Mouse (Mus musculus) neutrophil, adult 5-6 weeks (primary cell): ENCODE data around the gene Ybx2. TPM values are rescaled to one million over a fixed set of nuclear protein-coding genes. Genes with fewer than 3 reads are reported as not detected.

Experiments used
- ATAC-seq: fragments of 151-379, 151-347 bp; 2 replicates; pipeline ENCODE4 v1.8.0; 2017; ENCODE audit warnings: mild to moderate bottlenecking, moderate TSS enrichment; ENCODE audit not compliant: insufficient number of reproducible peaks, poor library complexity, low FRiP score, severe bottlenecking; ENCODE audit errors: extremely low read depth
- total RNA-seq: library from RNA; stranded (forward); fragments of 200-1000 nt; gene quantifications from 2 replicates; pipeline ENCODE4 v1.2.3, GENCODE M21; 2017

Ybx2 gene
- not detected in 2 replicates for total RNA-seq

DNA sequence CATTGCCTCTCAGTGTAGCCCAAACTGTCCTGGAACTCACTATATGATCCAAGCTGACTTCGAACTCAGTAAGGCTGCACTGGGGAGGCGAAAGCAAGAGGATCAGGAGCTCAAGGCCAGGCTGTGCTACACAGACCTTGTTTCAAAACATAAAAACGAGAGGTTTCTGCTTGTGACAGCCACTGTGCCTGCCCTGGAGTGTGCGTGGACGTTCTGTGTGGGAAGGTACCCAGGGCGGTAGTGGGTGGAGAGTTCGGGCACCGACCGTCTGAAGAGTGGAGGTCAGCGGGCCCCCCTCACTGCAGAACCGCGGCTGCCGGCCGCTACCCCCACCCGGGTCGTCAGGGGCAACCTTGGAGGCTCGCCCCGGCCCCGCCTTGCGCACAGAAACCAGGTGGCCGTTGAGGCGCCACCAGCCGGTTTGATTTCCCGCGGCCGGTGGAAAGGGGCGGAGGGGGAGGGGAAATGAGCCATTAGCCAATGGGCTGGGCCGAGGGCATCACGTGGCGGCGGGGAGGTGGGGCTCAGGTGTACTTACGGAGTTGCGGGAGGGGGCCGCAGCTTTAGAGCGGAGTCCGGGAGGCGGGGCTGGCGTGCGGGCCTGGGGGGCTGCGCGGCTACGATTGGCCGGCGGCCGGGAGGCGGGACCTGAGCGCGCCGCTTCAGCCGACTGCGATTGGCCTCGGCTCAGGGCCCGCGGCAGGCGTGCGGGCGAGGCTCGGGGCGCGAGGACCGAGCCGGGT is at the start of gene Ybx2:
Gene Ybx2, plus strand, starts transcription at position 660 of the 743 bp plus-strand sequence.
- peak; percentile 53; the same call in 1 of the 2 replicates for ATAC-seq

DNA sequence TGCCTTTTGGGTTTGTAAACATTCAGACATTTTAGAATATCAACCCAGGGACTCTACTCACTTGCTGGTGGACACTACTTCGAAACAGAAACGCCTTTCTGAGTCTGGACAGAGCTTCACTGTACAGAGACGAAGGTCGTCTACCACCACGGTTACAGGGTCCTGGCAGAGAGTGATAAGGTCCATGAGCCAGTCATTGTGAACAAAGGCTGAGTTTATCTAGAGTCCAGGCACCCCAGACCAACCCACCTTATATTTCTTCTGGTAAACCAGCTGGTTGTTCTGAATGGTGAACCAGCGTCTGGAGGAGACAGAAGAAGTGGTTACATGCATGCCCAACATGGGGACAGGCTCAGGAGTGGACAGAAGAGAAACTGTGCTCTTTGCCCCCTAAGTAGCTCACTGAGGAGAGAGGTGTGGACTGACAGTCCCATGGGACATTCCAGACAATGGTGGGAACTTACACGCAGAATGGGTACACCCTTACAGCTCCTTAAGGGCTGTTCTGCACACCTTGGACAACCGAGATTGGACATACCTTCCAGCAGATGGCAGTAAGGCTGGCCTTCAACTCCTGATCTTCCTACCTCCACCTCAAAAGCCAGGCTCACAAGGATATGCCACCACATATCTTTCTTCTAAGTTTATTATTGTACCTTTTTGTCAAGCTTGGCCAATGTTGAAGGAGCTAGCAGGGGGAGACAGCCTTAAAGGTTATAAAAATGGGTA is 48.5 kb upstream of the Ybx2 start:
- no peak for ATAC-seq

- no peak for ATAC-seq
These were observed 44.1 kb upstream of the Ybx2 start for GRCm38 (mm10) chr11:69891482-69891881.

DNA sequence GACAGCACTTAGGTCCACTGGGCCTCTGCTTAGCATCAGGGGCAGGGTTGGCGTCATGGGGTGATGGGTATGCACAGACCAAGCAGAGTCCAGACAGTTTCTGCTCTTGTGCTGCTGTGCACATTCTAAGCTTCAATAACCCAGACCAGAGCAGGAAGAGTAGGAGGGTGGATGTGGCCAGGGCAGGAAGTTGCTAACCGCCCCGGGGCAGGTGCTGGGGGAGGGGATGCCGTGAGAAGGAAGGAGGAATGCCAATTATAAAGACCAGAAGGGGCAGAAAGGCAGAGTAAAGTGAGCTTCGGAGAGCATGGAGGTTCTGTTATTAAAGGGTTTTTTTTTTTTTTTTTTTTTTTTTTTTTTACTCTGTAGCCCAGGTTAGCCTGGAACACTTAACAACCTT is 40.9 kb upstream of the Ybx2 start:
- peak; percentile 87 for ATAC-seq

- peak; percentile 51 for ATAC-seq
These were observed 40.3 kb upstream of the Ybx2 start, which contains the start of gene Acap1 for GRCm38 (mm10) chr11:69895291-69895690. TSS of gene Acap1 (minus strand) at chr11:69895539.

DNA sequence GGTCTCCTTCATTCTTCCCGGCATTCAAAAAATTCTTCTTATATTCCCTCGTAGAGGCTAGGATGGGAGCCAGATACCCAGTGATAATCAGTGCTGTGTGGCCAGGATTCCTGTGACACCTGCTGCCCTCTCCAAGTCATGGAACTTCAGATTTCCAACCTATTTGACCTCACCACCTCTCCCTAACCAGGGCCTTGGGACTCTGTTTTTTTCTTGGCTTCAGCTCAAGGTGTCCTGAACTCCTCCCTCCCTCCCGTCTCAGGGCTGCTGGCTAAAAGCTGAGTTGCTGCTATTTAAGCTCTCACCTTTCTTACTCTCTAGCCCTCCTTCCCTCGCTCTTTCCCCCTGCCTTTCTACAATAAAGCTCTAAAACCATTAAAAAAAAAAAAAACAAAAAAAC is 35.7 kb upstream of the Ybx2 start:
- ATAC-seq: no peak

DNA sequence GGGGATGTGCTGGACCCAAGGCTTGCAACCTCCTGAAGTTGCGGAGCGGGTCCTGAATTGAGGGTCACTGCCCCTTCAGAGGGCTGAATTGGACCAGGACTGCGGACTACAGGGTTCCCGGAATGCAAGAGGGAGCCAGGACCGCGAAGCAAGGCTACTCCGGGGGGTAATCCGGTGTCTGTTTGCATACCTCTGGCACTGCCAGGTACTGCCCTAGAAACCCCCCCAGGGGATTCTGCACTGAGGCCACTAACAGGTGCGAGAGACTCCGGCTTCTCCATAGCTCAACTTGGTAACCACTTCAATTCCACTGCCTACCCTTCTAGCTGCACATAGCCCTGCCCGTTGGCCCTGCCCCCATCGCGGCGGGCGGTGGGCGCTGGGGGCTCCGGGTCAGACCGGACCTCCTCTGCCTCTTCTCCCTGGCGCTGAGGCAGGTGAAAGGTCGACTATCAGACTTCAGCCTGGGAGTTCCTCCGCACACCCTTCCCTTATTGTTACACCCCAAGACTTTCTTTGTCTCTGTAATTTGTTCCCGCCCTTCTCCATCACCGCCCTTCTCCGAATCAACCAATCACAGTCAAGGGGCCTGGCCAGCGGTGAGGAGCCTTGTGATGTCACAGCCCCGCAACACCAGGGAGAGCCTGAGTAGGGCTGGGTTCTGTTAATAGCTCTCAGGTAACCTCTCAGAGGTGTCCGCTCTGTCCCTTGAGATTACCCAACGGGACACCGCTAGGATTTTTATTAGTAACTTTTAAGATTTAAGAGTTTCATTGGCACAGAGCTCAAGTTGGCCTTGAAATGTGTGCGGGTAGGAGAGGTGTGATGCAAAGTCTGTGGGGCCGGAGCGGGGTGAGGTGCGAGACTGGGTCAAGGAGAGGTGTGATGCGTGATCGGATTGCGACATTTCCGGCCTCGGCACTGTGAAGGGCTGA is 34.9 kb upstream of the Ybx2 start, which contains the start of the genes 2810408A11Rik and Neurl4:
Gene 2810408A11Rik, minus strand, starts transcription at position 517 of the 935 bp plus-strand sequence.
Gene Neurl4, plus strand, starts transcription at position 602 of the 935 bp plus-strand sequence.
- peak; percentile 86 for ATAC-seq

GRCm38 (mm10) chr11:69901406-69901846 is 34.2 kb upstream of the Ybx2 start:
- peak; percentile 75 for ATAC-seq

- no peak for ATAC-seq
These were observed 33.6 kb upstream of the Ybx2 start for GRCm38 (mm10) chr11:69901993-69902392.

- no peak for ATAC-seq
These were observed 32.6 kb upstream of the Ybx2 start for GRCm38 (mm10) chr11:69902972-69903371.

GRCm38 (mm10) chr11:69904311-69904710 is 31.3 kb upstream of the Ybx2 start:
- ATAC-seq: no peak

DNA sequence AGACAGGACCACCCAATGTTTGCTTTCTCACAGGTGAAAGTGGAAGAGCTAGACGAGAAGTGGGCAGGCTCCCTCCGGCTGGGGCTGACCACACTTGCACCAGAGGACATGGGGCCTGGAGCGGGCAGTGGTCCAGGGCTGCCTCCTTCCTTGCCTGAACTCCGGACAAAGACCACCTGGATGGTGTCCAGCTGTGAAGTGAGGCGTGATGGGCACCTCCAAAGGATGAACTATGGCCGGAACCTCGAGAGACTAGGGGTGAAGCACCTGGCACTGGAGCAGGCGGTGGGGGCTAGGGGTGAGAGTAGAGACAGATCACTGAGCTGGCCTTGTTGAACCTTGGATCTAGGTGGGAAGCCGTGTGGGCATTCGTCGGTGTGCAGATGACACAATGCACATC is 27.0 kb upstream of the Ybx2 start:
- no peak for ATAC-seq

DNA sequence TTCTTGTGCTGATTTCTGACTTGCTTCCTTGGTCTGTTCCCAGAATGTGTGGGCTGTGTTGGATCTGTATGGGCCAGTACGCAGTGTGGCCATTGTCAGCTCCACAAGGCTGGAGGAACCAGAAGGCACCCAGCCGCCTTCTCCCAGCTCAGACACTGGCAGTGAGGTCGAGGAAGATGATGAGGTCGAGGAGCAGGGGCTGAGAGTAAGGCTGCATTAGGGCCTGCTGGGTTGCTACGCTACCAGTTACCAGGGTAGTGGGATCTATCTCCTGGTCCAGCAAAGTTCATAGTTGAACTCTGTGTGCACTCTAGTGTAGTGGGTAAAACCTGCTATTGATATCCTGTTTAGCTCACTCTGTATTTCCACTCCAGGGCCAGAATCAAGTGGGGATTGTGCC is 26.4 kb upstream of the Ybx2 start:
- ATAC-seq: no peak

DNA sequence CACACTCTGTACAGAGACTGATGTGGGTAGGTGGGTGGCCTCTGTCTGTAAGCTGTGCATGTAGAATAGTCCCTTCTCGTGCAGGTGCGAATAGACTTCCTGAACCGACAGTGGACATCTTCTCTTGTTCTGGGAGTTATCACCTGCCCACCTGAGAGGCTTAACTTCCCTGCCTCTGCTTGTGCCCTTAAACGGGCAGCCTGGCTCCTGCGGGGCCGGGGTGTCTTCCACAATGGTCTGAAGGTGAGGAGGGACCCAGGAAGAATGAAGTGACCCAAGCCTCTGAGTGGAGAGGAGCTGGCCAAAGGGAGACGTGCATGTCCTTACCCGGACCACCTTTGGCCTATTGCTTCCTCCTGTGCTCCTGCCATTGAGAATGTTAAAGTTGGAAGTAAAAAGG is 25.4 kb upstream of the Ybx2 start:
- no peak for ATAC-seq

DNA sequence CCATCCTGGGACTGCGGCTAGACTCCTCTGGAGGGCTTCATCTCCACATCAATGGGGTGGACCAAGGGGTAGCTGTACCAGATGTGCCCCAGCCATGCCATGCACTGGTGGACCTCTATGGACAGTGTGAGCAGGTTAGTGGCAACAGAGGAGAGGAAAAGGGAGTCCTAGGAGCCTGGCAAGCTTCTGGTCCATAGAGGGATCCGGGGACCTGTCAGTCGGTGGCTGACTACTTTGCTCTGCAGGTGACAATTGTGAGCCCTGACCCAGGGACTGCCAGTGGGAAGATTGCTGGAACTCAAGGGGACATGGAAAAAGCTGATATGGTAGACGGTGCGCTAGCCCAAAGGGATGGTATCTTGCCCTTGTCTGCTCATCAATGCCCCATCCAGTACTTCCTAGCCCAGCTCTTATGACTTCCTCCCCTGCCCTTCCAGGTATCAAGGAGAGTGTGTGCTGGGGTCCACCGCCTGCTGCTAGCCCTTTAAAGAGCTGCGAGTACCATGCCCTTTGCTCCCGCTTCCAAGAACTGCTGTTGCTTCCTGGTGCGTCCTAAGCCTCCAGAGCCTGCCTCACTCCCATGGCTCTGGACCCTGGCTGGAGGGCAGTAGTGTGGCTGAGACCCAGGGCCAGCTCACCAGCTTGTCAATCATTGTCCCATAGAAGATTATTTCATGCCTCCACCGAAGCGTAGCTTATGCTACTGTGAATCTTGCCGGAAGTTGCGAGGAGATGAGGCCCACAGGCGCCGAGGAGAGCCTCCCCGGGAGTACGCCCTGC is 24.6 kb upstream of the Ybx2 start:
- no peak for ATAC-seq

- no peak for ATAC-seq
These were observed 23.9 kb upstream of the Ybx2 start for GRCm38 (mm10) chr11:69911701-69912100.

DNA sequence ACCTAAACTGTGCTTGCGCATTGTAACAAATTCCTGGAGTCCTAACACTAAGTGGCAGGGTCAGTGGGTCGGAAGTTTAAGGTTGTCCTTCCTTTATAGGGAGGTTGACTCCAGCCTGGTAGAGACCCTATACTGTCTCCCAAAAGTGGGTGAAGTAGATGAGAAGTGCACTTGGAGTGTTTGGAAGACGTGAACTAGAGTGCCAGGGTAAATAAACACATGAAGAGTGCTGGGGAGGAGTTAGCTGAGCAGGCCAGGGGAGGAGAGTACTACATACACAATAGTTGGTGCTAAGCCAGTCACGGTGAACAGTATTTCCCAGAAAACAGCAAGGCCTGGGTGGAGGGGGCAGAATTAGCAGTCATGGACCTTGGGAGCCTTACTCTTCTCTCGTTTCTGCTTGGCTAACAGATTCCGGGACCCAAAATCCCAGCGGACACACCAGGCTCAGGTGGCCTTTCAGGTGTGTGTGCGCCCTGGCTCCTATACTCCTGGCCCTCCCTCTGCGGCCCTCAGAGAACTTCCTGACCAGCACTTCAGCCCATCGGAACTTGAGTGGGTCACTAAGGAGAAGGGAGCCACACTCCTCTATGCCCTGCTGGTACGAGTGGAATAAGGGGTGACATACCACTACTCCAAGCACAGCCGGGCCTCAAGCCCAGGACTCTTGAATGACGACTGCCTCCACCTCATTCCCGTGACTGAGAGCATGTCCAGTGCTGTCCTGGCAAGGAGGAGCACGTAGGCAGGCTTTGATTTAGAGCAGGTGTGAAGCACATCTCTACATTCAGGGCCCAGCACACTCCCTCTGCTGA is 22.7 kb upstream of the Ybx2 start:
- no peak for ATAC-seq
